Mouse (Mus musculus) midbrain, embryonic 16.5 days (tissue): ENCODE data around the gene Naa10. TPM values are rescaled to one million over a fixed set of nuclear protein-coding genes. Genes with fewer than 3 reads are reported as not detected.
A peak's percentile ranks its signal among the peaks of the same experiment; 100 is the strongest.

Experiments
- ATAC-seq: fragments of 200-750 bp; cut with Nextera tagmentation; 2 replicates; pipeline ENCODE4 v1.8.0; 2017; ENCODE audit warnings: moderate TSS enrichment
- H3K27ac ChIP-seq: fragments of 300-500 bp; sonication (generic); 2 replicates; pipeline ENCODE4 v1.5.1; 2014; ENCODE audit warnings: mild to moderate bottlenecking, low read length, mixed read lengths
- H3K27me3 ChIP-seq: fragments of 300-500 bp; sonication (generic); 2 replicates; pipeline ENCODE4 v1.6.1; 2014; ENCODE audit warnings: low read depth, low read length, mixed read lengths; ENCODE audit not compliant: control insufficient read depth, insufficient read depth
- H3K36me3 ChIP-seq: fragments of 300-500 bp; sonication (generic); 2 replicates; pipeline ENCODE4 v1.6.1; 2014; ENCODE audit warnings: mild to moderate bottlenecking, low read length, moderate library complexity, mixed read lengths; ENCODE audit not compliant: control insufficient read depth, insufficient read depth
- H3K4me1 ChIP-seq: fragments of 300-500 bp; sonication (generic); 2 replicates; pipeline ENCODE4 v1.6.1; 2014; ENCODE audit warnings: mild to moderate bottlenecking, low read length, mixed read lengths; ENCODE audit not compliant: control insufficient read depth, insufficient read depth
- H3K4me2 ChIP-seq: fragments of 300-500 bp; sonication (generic); 2 replicates; pipeline ENCODE4 v1.6.1; 2014; ENCODE audit warnings: mild to moderate bottlenecking, low read length, mixed read lengths
- H3K4me3 ChIP-seq: fragments of 300-500 bp; sonication (generic); 2 replicates; pipeline ENCODE4 v1.5.1; 2014; ENCODE audit warnings: low read depth, mild to moderate bottlenecking, low read length, moderate library complexity, mixed read lengths
- H3K9ac ChIP-seq: fragments of 300-500 bp; sonication (generic); 2 replicates; pipeline ENCODE4 v1.6.1; 2014; ENCODE audit warnings: low read depth, low read length, mixed read lengths
- H3K9me3 ChIP-seq: fragments of 300-500 bp; sonication (generic); replicated peaks from 2 replicates; pipeline ENCODE4 v1.6.1; 2014; ENCODE audit warnings: mild to moderate bottlenecking, low read length, mixed read lengths; ENCODE audit not compliant: control insufficient read depth, poor library complexity, severe bottlenecking
- WGBS: fragments of 180-500 bp; shearing (Covaris S2); extraction: QIAGEN DNeasy Blood & Tissue Kit; methylation state at CpG from one replicate; pipeline ENCODE4 v1.1.7; 2014; 5-methylcytosine and 5-hydroxymethylcytosine counted together
- polyA plus RNA-seq: library from polyadenylated mRNA; unstranded; fragments of >200 nt; fragmentation: Nextera tagmentation; extraction: Ambion mirVana; gene quantifications from 2 replicates; pipeline ENCODE4 v1.2.1, GENCODE M21; 2015

The Naa10 gene
- polyA plus RNA-seq, 1 experiment from 2014 or later: 84.6 TPM

- H3K4me1 ChIP-seq: peaks cover 7% of the 10 kb centered on the region
- 0 out of 2 replicates have a peak, but pooled peaks cover 2% of the 10 kb centered on the region for H3K36me3 ChIP-seq
- peak overlapping the region; percentile 70 for H3K4me2 ChIP-seq
- peak overlapping the region; percentile 70 for H3K9ac ChIP-seq
- peak; percentile 31; the same call in 1 of the 2 replicates for ATAC-seq
- no peaks in the 10 kb centered on the region for H3K27me3 ChIP-seq
- H3K4me3 ChIP-seq: peak overlapping the region; percentile 60; the same call in 1 of the 2 replicates
- WGBS: 73% methylated on average over 8 of the region's 8 CpGs
- no peaks in the 10 kb centered on the region for H3K9me3 ChIP-seq
- H3K27ac ChIP-seq: peak overlapping the region; percentile 84
These were observed 772 bp upstream of the Naa10 start for GRCm38 (mm10) chrX:73922550-73922882.

DNA sequence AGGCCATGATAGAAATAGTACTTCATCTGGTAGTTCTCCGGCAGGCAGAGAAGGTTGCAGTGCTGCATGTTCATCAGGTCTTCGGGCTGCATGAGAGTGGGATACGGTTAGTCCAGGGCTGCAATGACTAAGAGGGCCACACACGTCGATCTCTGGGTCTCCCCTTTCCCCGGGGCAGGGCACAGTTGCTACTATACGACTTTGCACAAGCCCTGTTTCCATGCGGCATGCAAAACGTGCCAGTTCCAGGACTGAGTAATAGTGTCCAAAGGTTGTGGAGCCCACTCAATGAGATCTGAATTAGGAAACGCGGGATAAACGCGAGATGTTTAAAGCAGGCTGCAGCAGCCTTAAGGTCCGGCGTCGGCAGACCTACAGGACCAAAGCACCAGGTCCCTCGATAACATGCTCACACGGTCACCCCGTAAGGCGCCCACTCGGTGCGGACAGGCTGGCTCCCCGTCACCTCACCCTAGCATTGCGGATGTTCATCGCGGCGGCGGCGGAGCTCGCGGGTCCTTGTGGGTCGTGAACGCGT is 390 bp downstream of the Naa10 start:
- Histone ChIP-seq H3K4me2 (peak overlapping the region; percentile 73), H3K4me3 (peak overlapping the region; percentile 60), H3K9ac (peak overlapping the region; percentile 70), H3K4me1 (peaks cover 7% of the 10 kb centered on the region), H3K9me3 (no peaks in the 10 kb centered on the region), H3K27me3 (no peaks in the 10 kb centered on the region), H3K27ac (peak overlapping the region; percentile 78), H3K36me3 (0 out of 2 replicates have a peak, but pooled peaks cover 2% of the 10 kb centered on the region)
- peak; percentile 59 for ATAC-seq
- 16% methylated on average over 34 of the region's 34 CpGs for WGBS

GRCm38 (mm10) chrX:73918631-73919030 is 3.1 kb downstream of the Naa10 start:
- Histone ChIP-seq H3K27me3 (no peaks in the 10 kb centered on the region), H3K4me3 (no peak overlapping the region), H3K9ac (no peak overlapping the region), H3K36me3 (0 out of 2 replicates have a peak, but pooled peaks cover 2% of the 10 kb centered on the region), H3K4me2 (no peak overlapping the region), H3K27ac (no peak overlapping the region), H3K4me1 (peaks cover 7% of the 10 kb centered on the region), H3K9me3 (no peaks in the 10 kb centered on the region)
- ATAC-seq: no peak
- 92% methylated on average over 5 of the region's 5 CpGs for WGBS

DNA sequence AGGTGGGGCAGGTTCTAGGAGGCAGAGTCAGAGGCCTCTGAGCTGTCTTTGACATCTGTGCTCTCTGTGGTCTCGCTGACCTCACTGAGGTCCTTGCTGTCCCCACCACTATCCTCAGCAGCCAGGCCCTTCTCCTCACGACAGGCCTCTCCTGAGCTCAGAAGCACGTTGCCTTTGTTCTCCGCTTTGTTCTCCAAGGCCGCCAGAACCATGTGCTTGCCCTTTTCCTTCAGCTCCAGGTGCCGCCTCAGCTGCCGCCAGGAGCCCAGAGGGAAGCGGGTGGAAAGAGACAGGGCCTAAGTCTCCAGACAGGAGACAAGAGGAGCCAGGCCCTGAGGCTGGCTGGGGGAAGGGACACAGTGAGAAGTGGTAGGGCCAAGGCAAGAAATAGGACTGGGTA is 4.8 kb downstream of the Naa10 start:
- 71% methylated on average over 8 of the region's 8 CpGs for WGBS
- Histone ChIP-seq H3K4me2 (no peak overlapping the region), H3K4me3 (no peak overlapping the region), H3K27me3 (no peaks in the 10 kb centered on the region), H3K9ac (no peak overlapping the region), H3K36me3 (0 out of 2 replicates have a peak, but pooled peaks cover 2% of the 10 kb centered on the region), H3K4me1 (peaks cover 7% of the 10 kb centered on the region), H3K9me3 (no peaks in the 10 kb centered on the region), H3K27ac (no peak overlapping the region)
- no peak for ATAC-seq

DNA sequence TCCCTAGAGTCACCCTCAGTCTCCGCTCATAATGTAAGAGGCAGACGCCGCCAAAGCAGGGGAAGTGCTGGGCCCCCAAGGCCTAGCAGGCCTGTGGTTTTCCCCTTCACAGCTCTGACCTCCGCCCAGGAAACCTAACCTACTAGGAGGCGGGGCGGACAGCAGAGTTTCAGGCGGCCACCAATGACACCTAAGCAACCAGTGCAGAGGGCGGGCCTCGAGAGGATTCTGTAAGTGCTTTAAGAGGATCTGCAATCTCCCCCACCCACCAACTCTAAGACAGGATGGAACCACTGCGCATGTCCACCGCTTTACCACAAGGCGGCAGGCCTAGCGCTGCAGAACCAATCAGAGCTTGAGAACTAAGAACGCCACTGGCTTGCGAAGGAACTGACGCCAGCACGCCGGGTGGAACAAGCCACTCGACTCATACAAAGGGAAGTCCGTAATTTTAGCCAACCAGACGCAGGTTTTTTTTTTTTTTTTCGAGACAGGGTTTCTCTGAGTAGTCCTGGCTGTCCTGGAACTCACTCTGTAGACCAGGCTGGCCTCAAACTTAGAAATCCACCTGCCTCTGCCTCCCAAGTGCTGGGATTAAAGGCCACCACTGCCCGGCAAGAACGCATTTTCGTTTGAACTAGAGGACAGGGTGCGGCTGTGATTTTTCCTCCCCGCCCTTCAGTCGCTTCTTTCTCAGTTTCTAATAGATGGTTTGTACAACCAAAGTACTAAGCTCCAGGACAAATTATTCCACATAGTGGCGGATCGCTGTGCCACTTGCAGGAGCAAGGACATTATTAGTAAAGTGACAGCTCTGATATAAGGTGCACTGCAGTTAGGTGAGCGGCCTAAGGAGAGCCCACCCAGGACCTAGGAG is 6.7 kb downstream of the Naa10 start:
- Histone ChIP-seq H3K9me3 (no peaks in the 10 kb centered on the region), H3K4me1 (0 out of 2 replicates have a peak, but pooled peaks cover 2% of the 10 kb centered on the region), H3K4me3 (peak overlapping the region; percentile 26), H3K9ac (peak overlapping the region; percentile 48), H3K4me2 (peak overlapping the region; percentile 50), H3K27ac (peak overlapping the region; percentile 78), H3K36me3 (0 out of 2 replicates have a peak, but pooled peaks cover 2% of the 10 kb centered on the region), H3K27me3 (no peaks in the 10 kb centered on the region)
- ATAC-seq: peak; percentile 98
- WGBS: 28% methylated on average over 31 of the region's 31 CpGs

DNA sequence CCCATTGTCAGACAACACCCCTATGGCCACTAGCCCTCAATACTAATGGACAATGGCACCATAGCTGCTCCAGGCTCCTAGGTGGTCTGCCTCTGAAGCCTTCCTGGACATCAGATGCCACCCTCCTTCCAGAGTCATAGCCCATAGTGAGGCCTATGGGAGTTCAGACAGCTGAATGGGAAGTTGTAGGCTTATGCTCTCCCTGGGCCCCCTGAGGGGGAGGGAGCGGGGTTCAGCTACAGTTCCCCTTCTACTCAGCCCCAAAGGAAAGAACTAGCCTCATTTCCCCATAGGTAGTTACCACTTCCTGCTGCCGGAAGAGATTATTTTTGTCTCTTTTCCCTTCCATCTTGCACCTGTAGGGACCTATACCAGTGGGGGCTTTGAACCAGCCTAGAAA is 10.2 kb downstream of the Naa10 start:
- H3K9ac ChIP-seq: no peak overlapping the region
- H3K9me3 ChIP-seq: no peaks in the 10 kb centered on the region
- ATAC-seq: no peak
- WGBS: 95% methylated on average over 2 of the region's 2 CpGs
- no peak overlapping the region for H3K4me3 ChIP-seq
- no peak overlapping the region for H3K27ac ChIP-seq
- 0 out of 2 replicates have a peak, but pooled peaks cover 2% of the 10 kb centered on the region for H3K4me1 ChIP-seq
- H3K27me3 ChIP-seq: no peaks in the 10 kb centered on the region
- H3K4me2 ChIP-seq: no peak overlapping the region; the same call in 1 of the 2 replicates
- no peaks in the 10 kb centered on the region for H3K36me3 ChIP-seq

GRCm38 (mm10) chrX:73911156-73911555 is 10.6 kb downstream of the Naa10 start:
- Histone ChIP-seq H3K4me3 (no peak overlapping the region; the same call in 1 of the 2 replicates), H3K4me1 (0 out of 2 replicates have a peak, but pooled peaks cover 2% of the 10 kb centered on the region), H3K4me2 (peak overlapping the region; percentile 32), H3K9me3 (no peaks in the 10 kb centered on the region), H3K27me3 (no peaks in the 10 kb centered on the region), H3K27ac (no peak overlapping the region), H3K36me3 (no peaks in the 10 kb centered on the region), H3K9ac (no peak overlapping the region)
- 23% methylated on average over 20 of the region's 26 CpGs for WGBS
- ATAC-seq: no peak

- Histone ChIP-seq H3K36me3 (no peaks in the 10 kb centered on the region), H3K9me3 (no peaks in the 10 kb centered on the region), H3K4me1 (0 out of 2 replicates have a peak, but pooled peaks cover 2% of the 10 kb centered on the region), H3K4me3 (no peak overlapping the region), H3K9ac (no peak overlapping the region), H3K27ac (no peak overlapping the region), H3K27me3 (no peaks in the 10 kb centered on the region), H3K4me2 (no peak overlapping the region)
- no peak for ATAC-seq
These were observed 11.3 kb downstream of the Naa10 start for GRCm38 (mm10) chrX:73910451-73910850.

- no peaks in the 10 kb centered on the region for H3K36me3 ChIP-seq
- WGBS: 68% methylated on average over 1 of the region's 1 CpGs
- no peak overlapping the region for H3K27ac ChIP-seq
- H3K27me3 ChIP-seq: no peaks in the 10 kb centered on the region
- H3K4me1 ChIP-seq: 0 out of 2 replicates have a peak, but pooled peaks cover 2% of the 10 kb centered on the region
- no peak overlapping the region for H3K9ac ChIP-seq
- no peak for ATAC-seq
- H3K9me3 ChIP-seq: no peaks in the 10 kb centered on the region
- no peak overlapping the region for H3K4me3 ChIP-seq
- H3K4me2 ChIP-seq: no peak overlapping the region
These were observed 11.7 kb downstream of the Naa10 start for GRCm38 (mm10) chrX:73910049-73910448.
